Mouse (Mus musculus) lung, postnatal 25 days (tissue): ENCODE measurements around the gene Asic4.
A peak's percentile ranks its signal among the peaks of the same experiment; 100 is the strongest.

ENCODE experiments used
- DNase-seq: peaks from one replicate; pipeline ENCODE4 v3.0.0; 2022; ENCODE audit warnings: low spot score

Asic4 gene

GRCm38 (mm10) chr1:75443247-75444024 lies 6.8 kb upstream of the Asic4 start:
- no peak for DNase-seq

- DNase-seq, result no peak
These were observed 6.0 kb upstream of the Asic4 start for GRCm38 (mm10) chr1:75444208-75444607.

GRCm38 (mm10) chr1:75445141-75445701 lies 5.0 kb upstream of the Asic4 start:
- DNase-seq, result no peak

- peak; percentile 75 for DNase-seq
These were observed 4.3 kb upstream of the Asic4 start for GRCm38 (mm10) chr1:75445751-75446611.

- DNase-seq, result no peak
These were observed 3.6 kb upstream of the Asic4 start for GRCm38 (mm10) chr1:75446656-75447055.

- no peak for DNase-seq
These were observed 2.8 kb upstream of the Asic4 start for GRCm38 (mm10) chr1:75447265-75448051.

- no peak for DNase-seq
These were observed 2.2 kb upstream of the Asic4 start for GRCm38 (mm10) chr1:75448052-75448431.

- DNase-seq, result no peak
These were observed 1.3 kb upstream of the Asic4 start for GRCm38 (mm10) chr1:75448937-75449336.

- DNase-seq, result no peak
These were observed 680 bp upstream of the Asic4 start for GRCm38 (mm10) chr1:75449377-75450135.

GRCm38 (mm10) chr1:75451900-75452299 lies 1.7 kb downstream of the Asic4 start:
- no peak for DNase-seq

GRCm38 (mm10) chr1:75455433-75455832 lies 5.2 kb downstream of the Asic4 start:
- no peak for DNase-seq

GRCm38 (mm10) chr1:75455948-75456347 lies 5.7 kb downstream of the Asic4 start:
- DNase-seq, result no peak

- DNase-seq, result no peak
These were observed 6.7 kb downstream of the Asic4 start for GRCm38 (mm10) chr1:75456746-75457564.

- no peak for DNase-seq
These were observed 7.4 kb downstream of the Asic4 start for GRCm38 (mm10) chr1:75457710-75458024.

- DNase-seq, result no peak
These were observed 8.0 kb downstream of the Asic4 start for GRCm38 (mm10) chr1:75458025-75458788.

- DNase-seq, result no peak
These were observed 8.8 kb downstream of the Asic4 start for GRCm38 (mm10) chr1:75458789-75459684.

GRCm38 (mm10) chr1:75460297-75460696 lies 10.1 kb downstream of the Asic4 start:
- DNase-seq, result no peak

- DNase-seq, result no peak
These were observed 12.4 kb downstream of the Asic4 start for GRCm38 (mm10) chr1:75462636-75463035.
